Mouse (Mus musculus) CH12.LX (cell line): ENCODE data around the gene Cd5. TPM values are rescaled to one million over a fixed set of nuclear protein-coding genes. Genes with fewer than 3 reads are reported as not detected.

Source experiments
- DNase-seq: peaks from one replicate; pipeline ENCODE4 v3.0.0-alpha.2; 2013; ENCODE audit errors: extremely low read depth
- H3K27ac ChIP-seq: 2 replicates; pipeline ENCODE4 v1.5.1; 2012; ENCODE audit warnings: low read depth, mild to moderate bottlenecking, control low read depth, moderate library complexity; ENCODE audit not compliant: insufficient read depth
- H3K27me3 ChIP-seq: replicated peaks from 2 replicates; pipeline ENCODE3; 2012; ENCODE audit warnings: inconsistent platforms
- H3K36me3 ChIP-seq, 2 experiments: replicated peaks in 1 of 2; 2 replicates each; pipeline versions ENCODE3 to v1.6.1; 2012; ENCODE audit warnings: inconsistent platforms in 1 of 2, low read length in 1 of 2, mild to moderate bottlenecking in 1 of 2, mixed read lengths in 1 of 2, moderate library complexity in 1 of 2; ENCODE audit not compliant: control insufficient read depth in 1 of 2, insufficient read depth in 1 of 2
- H3K4me1 ChIP-seq, 2 experiments: 2 replicates each; pipeline ENCODE4 v1.6.1; 2012; ENCODE audit warnings: inconsistent platforms in 1 of 2, moderate library complexity in 1 of 2; ENCODE audit not compliant: insufficient read depth in 2 of 2, control insufficient read depth in 1 of 2
- H3K4me2 ChIP-seq: 2 replicates; pipeline ENCODE4 v1.6.1; 2012; ENCODE audit warnings: low read depth, mild to moderate bottlenecking, control low read depth; ENCODE audit not compliant: poor library complexity, insufficient read depth, severe bottlenecking
- H3K4me3 ChIP-seq, 3 experiments: fragments of 150-350 bp in 1 of 3; sonication (generic) in 1 of 3; replicated peaks in 1 of 3; 2 replicates each; pipeline versions ENCODE3 to v1.5.1; 2011 to 2012; ENCODE audit warnings: low read depth in 2 of 3, low read length in 2 of 3, mild to moderate bottlenecking in 2 of 3, moderate library complexity in 2 of 3, control low read depth in 1 of 3, improper control_type of control experiment in 1 of 3, inconsistent platforms in 1 of 3, mixed read lengths in 1 of 3; ENCODE audit not compliant: poor library complexity in 1 of 3
- H3K79me2 ChIP-seq: replicated peaks from 2 replicates; pipeline ENCODE4 v1.6.1; 2012; ENCODE audit warnings: mild to moderate bottlenecking, moderate library complexity; ENCODE audit not compliant: control insufficient read depth, poor library complexity, insufficient read depth, severe bottlenecking; ENCODE audit errors: extremely low read depth
- H3K9ac ChIP-seq: 2 replicates; pipeline ENCODE4 v1.6.1; 2012; ENCODE audit warnings: low read depth, mild to moderate bottlenecking, control low read depth, moderate library complexity; ENCODE audit not compliant: insufficient read depth
- H3K9me3 ChIP-seq: replicated peaks from 2 replicates; pipeline ENCODE3; 2012; ENCODE audit warnings: low read length, inconsistent platforms, mixed read lengths
- CHD1 ChIP-seq: IDR thresholded peaks from 2 replicates; pipeline ENCODE4 v1.6.1; 2012; ENCODE audit warnings: low read depth, low read length, improper control_type of control experiment, inconsistent platforms
- CHD2 ChIP-seq: IDR thresholded peaks from 2 replicates; pipeline ENCODE4 v1.6.1; 2011; ENCODE audit warnings: low read length, improper control_type of control experiment
- CTCF ChIP-seq, 2 experiments: IDR thresholded peaks in 1 of 2; conservative IDR thresholded peaks in 1 of 2; 2 replicates each; pipeline ENCODE4 v1.5.1; 2011 to 2012; ENCODE audit warnings: low read depth in 2 of 2, low read length in 2 of 2, improper control_type of control experiment in 1 of 2, inconsistent platforms in 1 of 2, mild to moderate bottlenecking in 1 of 2, moderate library complexity in 1 of 2
- E2F4 ChIP-seq: IDR thresholded peaks from 2 replicates; pipeline ENCODE4 v1.6.1; 2011; ENCODE audit warnings: low read depth, low read length, improper control_type of control experiment; ENCODE audit not compliant: insufficient replicate concordance
- EP300 ChIP-seq: IDR thresholded peaks from 2 replicates; pipeline ENCODE4 v1.6.1; 2011; ENCODE audit warnings: low read length, improper control_type of control experiment
- ETS1 ChIP-seq: conservative IDR thresholded peaks from 2 replicates; pipeline ENCODE4 v1.6.1; 2012; ENCODE audit warnings: low read depth, mild to moderate bottlenecking, inconsistent platforms, low read length, improper control_type of control experiment, moderate library complexity
- GABPA ChIP-seq: IDR thresholded peaks from 2 replicates; pipeline ENCODE4 v1.6.1; 2012; ENCODE audit warnings: low read depth, low read length, improper control_type of control experiment, inconsistent platforms; ENCODE audit not compliant: insufficient replicate concordance
- HCFC1 ChIP-seq: IDR thresholded peaks from 2 replicates; pipeline ENCODE4 v1.6.1; 2012; ENCODE audit warnings: low read depth, mild to moderate bottlenecking, inconsistent platforms, low read length, improper control_type of control experiment
- IRF4 ChIP-seq: IDR thresholded peaks from 2 replicates; pipeline ENCODE4 v1.6.1; 2014; ENCODE audit warnings: low read depth, mild to moderate bottlenecking, inconsistent platforms, low read length, improper control_type of control experiment
- JUN ChIP-seq: IDR thresholded peaks from 2 replicates; pipeline ENCODE4 v1.6.1; 2011; ENCODE audit warnings: low read depth, mild to moderate bottlenecking, low read length, improper control_type of control experiment, moderate library complexity; ENCODE audit not compliant: insufficient read depth
- KAT2A ChIP-seq: IDR thresholded peaks from 2 replicates; pipeline ENCODE4 v1.6.1; 2012; ENCODE audit warnings: low read length, improper control_type of control experiment, inconsistent platforms; ENCODE audit not compliant: insufficient replicate concordance
- MAFK ChIP-seq: IDR thresholded peaks from 2 replicates; pipeline ENCODE4 v1.6.1; 2011; ENCODE audit warnings: low read length, improper control_type of control experiment; ENCODE audit not compliant: insufficient replicate concordance
- MEF2A ChIP-seq: IDR thresholded peaks from 2 replicates; pipeline ENCODE4 v1.6.1; 2014; ENCODE audit warnings: low read depth, mild to moderate bottlenecking, inconsistent platforms, low read length, improper control_type of control experiment, borderline replicate concordance
- MXI1 ChIP-seq: IDR thresholded peaks from 2 replicates; pipeline ENCODE4 v1.6.1; 2011; ENCODE audit warnings: mild to moderate bottlenecking, low read depth, low read length, improper control_type of control experiment
- MYC ChIP-seq: IDR thresholded peaks from 2 replicates; pipeline ENCODE4 v1.6.1; 2011; ENCODE audit warnings: low read depth, mild to moderate bottlenecking, improper control_type of control experiment, low read length
- NELFE ChIP-seq: IDR thresholded peaks from 2 replicates; pipeline ENCODE4 v1.6.1; 2011; ENCODE audit warnings: low read depth, low read length, improper control_type of control experiment
- NRF1 ChIP-seq: IDR thresholded peaks from 2 replicates; pipeline ENCODE4 v1.6.1; 2014; ENCODE audit warnings: low read depth, mild to moderate bottlenecking, inconsistent platforms, low read length, improper control_type of control experiment, moderate library complexity
- PAX5 ChIP-seq: IDR thresholded peaks from 2 replicates; pipeline ENCODE4 v1.6.1; 2012; ENCODE audit warnings: low read length, inconsistent platforms, mixed read lengths
- POLR2A ChIP-seq: IDR thresholded peaks from 2 replicates; pipeline ENCODE4 v1.6.1; 2011; ENCODE audit warnings: low read depth, mild to moderate bottlenecking, improper control_type of control experiment, low read length
- RAD21 ChIP-seq: IDR thresholded peaks from 2 replicates; pipeline ENCODE4 v1.6.1; 2011; ENCODE audit warnings: low read depth, mild to moderate bottlenecking, low read length, improper control_type of control experiment, moderate library complexity
- RCOR1 ChIP-seq: conservative IDR thresholded peaks from 2 replicates; pipeline ENCODE4 v1.6.1; 2012; ENCODE audit warnings: low read depth, mild to moderate bottlenecking, inconsistent platforms, low read length, improper control_type of control experiment
- TBP ChIP-seq: conservative IDR thresholded peaks from 2 replicates; pipeline ENCODE4 v1.6.1; 2011; ENCODE audit warnings: low read depth, low read length, improper control_type of control experiment
- USF2 ChIP-seq: conservative IDR thresholded peaks from 2 replicates; pipeline ENCODE4 v1.6.1; 2011; ENCODE audit warnings: low read depth, low read length, improper control_type of control experiment
- ZC3H11A ChIP-seq: IDR thresholded peaks from 2 replicates; pipeline ENCODE4 v1.6.1; 2012; ENCODE audit warnings: low read depth, mild to moderate bottlenecking, inconsistent platforms, low read length, improper control_type of control experiment
- ZKSCAN1 ChIP-seq: IDR thresholded peaks from 2 replicates; pipeline ENCODE4 v1.6.1; 2012; ENCODE audit warnings: low read depth, inconsistent platforms, low read length, improper control_type of control experiment, borderline replicate concordance
- dilution Hi-C: fragments of 300-500 bp; cut with MboI; formaldehyde crosslinking; loops from 2 replicates; pipeline ENCODE4 v1.14.3; 2020; ENCODE audit warnings: low sequenced_read_pairs; ENCODE audit not compliant: extremely low pct_unique_long_range_greater_than_20kb, extremely low pct_ligation_motif_present
- in situ Hi-C: fragments of 300-500 bp; cut with MboI; formaldehyde crosslinking; loops from 3 replicates; pipeline ENCODE4 v1.14.3; 2019; ENCODE audit warnings: low sequenced_read_pairs, low pct_ligation_motif_present, low pct_unique_long_range_greater_than_20kb, mixed read lengths
- polyA plus RNA-seq: library from polyadenylated mRNA; unstranded; fragments of >175 nt; gene quantifications from 2 replicates; pipeline ENCODE4 v1.2.1, GENCODE M21; 2012; ENCODE audit warnings: low read depth; ENCODE audit not compliant: insufficient read length
- total RNA-seq, 2 experiments: library from RNA; depleted of rRNA; stranded (reverse); fragments of 300-350 nt in 1 of 2; fragments of >200 nt in 1 of 2; gene quantifications; 2 replicates each; pipeline ENCODE4 v1.2.3; 2012 to 2014

Cd5 gene
- total and polyA plus RNA-seq, 3 experiments: 8.7 to 51.4 (median 17.7) TPM

GRCm38 (mm10) chr19:10723649-10724048 lies 15.2 kb downstream of the Cd5 start:
- in situ Hi-C loops: no loop called here
- Histone ChIP-seq H3K4me3 (no peak overlapping the region), H3K9me3 (no peaks in the 10 kb centered on the region), H3K27ac (no peak overlapping the region), H3K9ac (no peak overlapping the region), H3K4me1 (peaks cover 4 to 13% of the 10 kb centered on the region in 2 experiments), H3K4me2 (no peak overlapping the region), H3K79me2 (no peaks in the 10 kb centered on the region), H3K27me3 (no peaks in the 10 kb centered on the region), H3K36me3 (peaks cover 0 to 96% of the 10 kb centered on the region in 2 experiments)
- no peak for TF ChIP-seq USF2
- no peak for TF ChIP-seq KAT2A
- no peak for TF ChIP-seq MYC
- no peak for TF ChIP-seq ZKSCAN1
- TF ChIP-seq TBP: no peak
- TF ChIP-seq MAFK: no peak
- no peak for TF ChIP-seq ETS1
- TF ChIP-seq JUN: no peak
- no peak for TF ChIP-seq E2F4
- no peak for TF ChIP-seq RCOR1
- no peak for TF ChIP-seq NRF1
- no peak for TF ChIP-seq IRF4
- DNase-seq: no peak
- dilution Hi-C loops: no loop called here

- Histone ChIP-seq H3K9me3 (no peaks in the 10 kb centered on the region), H3K27me3 (no peaks in the 10 kb centered on the region), H3K4me3 (no peak overlapping the region), H3K79me2 (no peaks in the 10 kb centered on the region), H3K4me1 (peaks cover under 1 to 7% of the 10 kb centered on the region in 2 experiments), H3K36me3 (peaks cover 0 to 96% of the 10 kb centered on the region in 2 experiments), H3K27ac (no peak overlapping the region), H3K9ac (no peak overlapping the region), H3K4me2 (no peak overlapping the region)
- dilution Hi-C loops (no loop called here), in situ Hi-C loops (no loop called here)
- DNase-seq: no peak
- TF ChIP-seq USF2 (no peak), E2F4 (no peak), CTCF (conservative IDR thresholded peaks at IDR 0.05 in 1 of 2, IDR thresholded peaks at IDR 0.05 in 1 of 2; ENCODE audit: low read depth in 2 of 2, low read length in 2 of 2) (no peak), EP300 (no peak), IRF4 (no peak), RAD21 (no peak), HCFC1 (no peak), CHD2 (no peak), CHD1 (no peak), POLR2A (no peak), NELFE (no peak), PAX5 (no peak), MAFK (no peak), MEF2A (no peak), MXI1 (no peak), ZC3H11A (no peak), GABPA (no peak)
Observed at GRCm38 (mm10) chr19:10723084-10723483, 15.7 kb downstream of the Cd5 start.
